Mouse (Mus musculus) neutrophil, adult 5-6 weeks (primary cell): ENCODE measurements around the gene Zc3h15. TPM values are rescaled to one million over a fixed set of nuclear protein-coding genes. Genes with fewer than 3 reads are reported as not detected.
"Not testable (repeated sequence)": the region's sequence is repeated elsewhere in the genome, so short reads cannot be mapped to it uniquely, and the experiment has no call there.

Experiments
- ATAC-seq: fragments of 151-379, 151-347 bp; 2 replicates; pipeline ENCODE4 v1.8.0; 2017; ENCODE audit warnings: mild to moderate bottlenecking, moderate TSS enrichment; ENCODE audit not compliant: insufficient number of reproducible peaks, poor library complexity, low FRiP score, severe bottlenecking; ENCODE audit errors: extremely low read depth
- total RNA-seq: library from RNA; stranded (forward); fragments of 200-1000 nt; gene quantifications from 2 replicates; pipeline ENCODE4 v1.2.3, GENCODE M21; 2017

Gene Zc3h15
- total RNA-seq: 152 and 153 TPM in 2 replicates

DNA sequence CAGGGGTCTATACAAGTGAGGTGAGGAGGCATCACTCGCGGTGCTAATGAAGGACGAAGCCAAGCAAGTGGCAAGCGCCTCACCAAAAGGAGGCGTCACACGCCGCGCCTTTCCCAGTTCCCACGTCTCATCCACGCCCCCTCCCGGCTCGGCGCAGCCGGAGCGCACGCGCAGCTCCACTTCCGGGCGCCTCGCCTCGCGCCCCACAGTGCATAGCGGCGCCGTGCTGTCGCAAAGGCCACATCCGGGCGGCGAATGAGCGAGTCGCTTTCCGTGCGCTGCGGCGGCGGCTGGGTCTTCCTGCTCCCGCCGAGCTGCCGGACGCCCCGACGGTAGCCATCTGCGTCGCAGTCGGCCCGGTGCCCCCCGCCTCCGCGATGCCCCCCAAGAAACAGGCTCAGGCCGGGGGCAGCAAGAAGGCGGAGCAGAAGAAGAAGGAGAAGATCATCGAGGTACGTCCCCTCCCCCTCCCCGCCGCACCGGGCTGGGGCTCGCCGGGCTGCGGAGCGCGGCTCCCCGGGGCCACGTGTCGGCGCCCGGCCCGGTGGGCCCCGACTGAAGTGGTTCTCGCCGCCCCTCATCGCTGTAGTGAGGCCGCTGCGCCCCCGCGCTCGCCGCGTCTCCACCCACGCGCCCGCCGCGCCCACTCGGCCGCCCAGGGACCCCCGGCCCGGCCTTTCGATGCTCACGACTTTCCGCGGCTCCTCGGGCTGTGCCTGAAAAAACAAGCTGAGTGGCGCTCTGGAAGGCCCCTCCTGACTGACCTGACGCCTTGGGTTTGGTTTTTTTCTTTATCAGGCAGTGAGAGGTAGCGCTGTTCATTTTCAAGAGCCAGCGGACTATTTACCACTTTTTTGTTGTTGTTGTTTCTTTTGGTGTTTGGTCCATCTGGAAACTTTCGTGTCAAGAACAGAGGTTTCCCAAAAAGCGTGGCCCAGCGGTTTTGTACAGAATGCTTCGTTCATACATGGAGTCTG, at the start of gene Zc3h15:
Zc3h15 (plus strand) TSS at position 160 of the 977 bp plus-strand sequence.
- ATAC-seq: peak; percentile 98

DNA sequence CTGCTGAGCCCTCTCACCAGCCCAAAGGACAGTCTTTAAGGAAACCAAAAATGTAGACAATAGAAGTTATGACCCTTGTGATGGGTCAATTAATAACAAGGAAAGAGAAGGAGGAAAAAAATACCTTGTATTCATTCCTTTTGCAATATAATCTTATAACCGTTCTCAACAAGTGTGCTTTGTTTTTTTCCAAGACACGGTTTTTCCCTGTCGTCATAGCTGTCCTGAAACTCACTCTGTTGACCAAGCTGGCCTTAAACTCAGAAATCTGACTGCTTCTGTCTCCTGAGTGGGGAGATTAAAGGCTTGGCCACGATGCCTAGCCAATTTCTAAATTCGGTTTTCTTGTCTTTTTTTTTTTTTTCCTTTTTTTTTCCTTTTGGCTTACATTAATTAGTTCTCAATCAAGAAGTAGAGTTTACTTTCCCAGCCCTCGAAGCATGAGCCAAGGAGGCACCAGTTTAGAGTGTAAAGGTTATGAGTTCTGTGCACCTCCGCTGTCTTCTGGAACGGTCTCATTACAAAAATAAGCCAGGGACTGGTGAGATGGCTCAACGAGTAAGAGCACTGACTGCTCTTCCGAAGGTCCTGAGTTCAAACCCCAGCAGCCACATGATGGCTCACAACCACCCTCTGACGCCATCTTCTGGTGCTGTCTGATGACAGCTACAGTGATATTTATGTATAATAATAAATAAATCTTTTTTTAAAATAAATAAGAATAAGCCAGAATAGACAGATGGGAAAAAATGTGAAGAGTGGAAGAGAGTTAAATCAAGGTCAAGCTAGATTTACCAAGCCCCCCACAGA, 23.5 kb upstream of the Zc3h15 start:
- no peak for ATAC-seq

DNA sequence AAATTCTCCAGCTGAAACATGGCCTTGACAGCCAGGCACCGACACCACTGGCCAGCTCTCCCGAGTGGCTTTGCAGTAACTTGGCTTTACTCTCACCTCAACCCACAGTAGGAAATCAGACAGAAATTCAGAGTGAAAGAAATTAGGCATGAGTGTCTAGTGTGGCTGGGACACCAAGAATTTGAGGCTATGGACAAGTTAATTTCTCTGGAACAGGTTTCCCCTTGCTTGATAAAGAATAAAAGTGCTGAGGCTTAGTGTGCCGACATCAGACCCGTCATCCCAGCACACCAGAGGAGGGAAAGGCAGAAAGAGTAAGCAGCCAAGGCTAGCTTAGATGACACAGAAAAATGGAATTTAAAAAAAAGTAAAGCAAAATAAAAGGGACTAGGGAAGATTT, 22.7 kb upstream of the Zc3h15 start:
- no peak for ATAC-seq

DNA sequence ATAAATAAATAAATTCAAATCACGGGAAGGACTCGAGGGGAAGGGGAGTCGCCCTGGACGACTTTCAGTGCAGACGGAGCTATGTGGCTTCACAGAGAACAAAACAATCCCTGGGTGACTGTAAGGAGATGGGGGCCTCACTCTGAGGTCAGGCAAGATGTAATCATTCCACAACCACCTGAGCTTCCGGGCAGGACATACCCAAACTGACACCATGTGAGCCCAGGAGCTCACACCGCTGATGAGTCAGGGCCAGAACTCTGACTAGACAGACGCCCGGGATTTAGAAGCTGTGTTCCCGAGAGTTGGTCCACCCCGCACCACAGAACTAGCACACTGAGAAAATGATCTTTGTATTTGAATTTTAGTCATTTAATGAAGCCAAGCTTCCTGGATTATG, 21.4 kb upstream of the Zc3h15 start:
- no peak for ATAC-seq

DNA sequence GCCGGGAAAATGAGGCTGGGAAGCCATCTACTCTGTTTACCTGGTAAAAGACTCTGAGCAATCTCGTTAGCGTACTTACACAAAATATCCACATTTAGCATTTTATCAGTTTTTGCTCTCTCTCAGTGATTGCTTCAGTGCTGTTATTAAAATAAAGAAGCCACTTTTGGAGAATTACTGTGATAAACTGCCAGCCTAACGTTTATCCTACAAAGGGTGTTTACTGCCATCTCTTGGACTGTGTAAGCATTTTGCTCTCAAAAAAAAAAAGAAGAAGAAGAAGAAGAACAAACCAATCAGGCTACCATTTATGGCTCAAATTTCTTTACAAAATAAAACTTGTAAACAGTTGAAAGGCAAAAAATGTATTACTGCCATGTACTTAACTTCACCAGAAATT, 20.2 kb upstream of the Zc3h15 start:
- ATAC-seq: no peak

DNA sequence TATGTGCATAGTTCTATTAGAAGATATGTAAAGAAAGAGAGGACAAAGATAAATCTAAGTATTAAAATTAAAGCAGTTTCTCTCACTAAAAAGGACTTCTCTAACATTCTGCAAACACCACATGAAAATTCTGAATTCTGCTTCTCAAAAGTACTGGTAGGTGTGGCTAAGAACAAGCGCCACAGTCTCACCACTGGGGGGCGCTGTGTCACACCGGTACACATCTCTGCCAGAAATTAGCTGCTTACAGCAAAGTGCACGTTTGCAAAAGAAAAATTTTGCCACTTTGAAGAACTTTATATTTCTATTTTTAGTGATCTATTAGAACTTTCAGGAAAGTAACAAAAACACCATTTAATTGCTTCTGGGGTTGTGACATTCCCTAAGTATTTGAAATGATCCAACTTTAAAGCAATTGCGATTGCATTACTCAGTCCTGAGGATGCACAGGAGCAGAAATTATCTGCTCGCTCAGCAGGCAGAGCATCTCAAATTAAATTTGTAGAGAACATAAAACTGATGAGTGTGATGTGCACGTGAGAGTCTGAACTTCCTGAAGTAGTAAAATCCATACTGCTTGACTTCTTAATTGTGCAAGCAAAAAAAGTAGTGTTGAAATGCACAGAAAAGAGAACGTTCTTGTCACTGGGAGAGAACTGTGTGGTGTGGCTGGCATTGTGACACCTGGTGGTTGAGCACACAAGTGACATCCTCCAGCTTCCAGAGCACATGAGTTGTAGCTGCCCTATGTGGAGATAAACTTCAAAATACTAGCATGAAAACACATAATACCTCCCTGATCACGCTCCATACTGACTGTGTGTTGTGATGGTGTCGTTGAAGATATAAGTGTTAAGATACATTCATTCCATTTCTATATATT, 18.8 kb upstream of the Zc3h15 start:
- peak; percentile 80; the same call in 1 of the 2 replicates for ATAC-seq

DNA sequence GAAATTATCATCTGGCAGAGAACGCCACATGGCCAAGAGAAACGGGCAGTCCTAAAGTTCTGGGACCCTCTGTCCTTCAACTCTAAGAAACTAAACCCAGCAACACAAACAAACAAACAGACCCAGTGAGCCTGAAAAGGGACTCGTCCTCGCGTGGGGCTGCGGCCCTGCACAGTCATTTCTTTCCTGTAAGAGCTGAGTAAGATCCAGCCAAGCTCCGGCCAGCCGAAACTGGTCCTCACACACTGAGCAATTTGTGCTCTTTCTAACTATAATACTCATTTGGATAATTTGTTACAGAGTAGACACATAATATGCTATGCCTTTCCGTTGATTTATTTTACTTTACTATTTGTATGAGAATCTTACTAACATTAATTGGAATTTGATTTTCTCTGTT, 17.4 kb upstream of the Zc3h15 start:
- ATAC-seq: no peak

DNA sequence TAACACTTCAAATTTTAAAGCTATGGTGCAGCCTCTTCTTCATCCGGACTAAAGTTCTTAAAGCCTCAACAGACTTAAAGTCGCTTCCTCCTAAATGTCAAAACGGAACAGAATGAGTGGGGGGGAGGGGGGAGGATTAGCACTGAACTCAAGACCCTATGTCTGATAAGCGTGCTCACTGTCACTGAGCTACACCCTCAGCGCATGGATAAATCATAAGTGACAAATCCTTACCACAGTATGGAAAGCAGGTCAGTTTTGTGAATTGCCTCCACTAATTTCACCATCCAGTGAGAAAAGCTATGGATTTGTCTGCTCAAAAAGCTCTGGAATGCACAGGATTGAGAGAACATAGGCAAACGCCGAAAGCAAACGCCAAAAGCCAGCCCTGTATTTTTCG, 16.7 kb upstream of the Zc3h15 start:
- no peak for ATAC-seq

DNA sequence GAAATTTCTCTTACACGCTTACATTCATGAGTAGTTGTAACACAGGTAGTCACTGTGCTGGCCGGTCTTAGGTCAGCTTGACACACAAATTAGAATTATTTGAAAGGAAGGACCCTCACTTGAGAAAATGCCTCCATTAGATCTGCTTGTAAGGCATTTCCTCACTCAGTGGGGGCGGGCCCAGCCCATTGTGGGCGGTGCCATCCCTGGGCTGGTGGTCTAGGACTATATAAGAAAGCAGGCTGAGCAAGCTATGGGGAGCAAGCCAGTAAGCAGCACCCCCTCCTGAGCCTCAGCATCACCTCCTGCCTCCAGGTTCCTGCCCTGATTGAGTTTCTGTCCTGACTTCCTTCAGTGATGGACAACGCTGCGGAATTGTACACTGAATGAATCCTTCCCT, 16.3 kb upstream of the Zc3h15 start:
- ATAC-seq: no peak

DNA sequence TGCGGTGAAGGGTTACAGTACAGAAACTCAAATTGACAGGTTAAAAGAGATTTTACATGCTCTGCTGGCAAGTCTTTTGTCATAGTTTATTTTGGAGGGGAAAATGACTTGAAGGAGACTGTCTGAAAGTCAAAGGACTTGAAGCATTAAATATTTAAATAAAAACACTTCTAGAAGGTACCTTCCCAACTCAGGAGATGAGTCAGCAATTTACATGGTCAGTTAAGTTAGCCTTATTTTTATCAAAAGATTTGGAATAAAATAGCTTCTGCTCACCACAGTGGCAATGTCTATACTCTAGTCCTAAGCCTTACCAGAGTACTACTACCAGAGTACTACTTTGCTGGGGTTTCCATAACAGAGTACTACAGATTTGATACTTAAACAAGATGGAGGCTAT, 2.2 kb upstream of the Zc3h15 start:
- ATAC-seq: no peak

DNA sequence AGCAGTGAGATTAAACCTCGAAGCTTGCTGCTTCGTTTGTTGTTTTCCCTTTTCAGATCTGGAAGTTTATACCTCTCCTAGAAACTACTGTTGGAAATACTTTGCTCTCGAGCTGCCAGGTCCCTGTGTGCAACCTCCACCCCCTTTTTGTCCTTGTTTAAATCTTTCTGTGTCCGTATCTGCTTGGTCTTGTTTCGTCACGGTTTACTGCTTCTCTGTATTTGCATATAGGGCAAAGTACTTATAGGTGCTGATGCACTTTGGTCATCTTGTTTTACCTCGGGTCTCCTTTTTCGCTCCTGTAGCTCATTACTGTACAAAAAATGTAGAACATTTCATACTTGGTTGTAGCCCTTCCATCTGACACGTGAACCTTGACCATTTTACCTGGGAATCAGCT, 4.7 kb downstream of the Zc3h15 start:
- ATAC-seq: no peak

DNA sequence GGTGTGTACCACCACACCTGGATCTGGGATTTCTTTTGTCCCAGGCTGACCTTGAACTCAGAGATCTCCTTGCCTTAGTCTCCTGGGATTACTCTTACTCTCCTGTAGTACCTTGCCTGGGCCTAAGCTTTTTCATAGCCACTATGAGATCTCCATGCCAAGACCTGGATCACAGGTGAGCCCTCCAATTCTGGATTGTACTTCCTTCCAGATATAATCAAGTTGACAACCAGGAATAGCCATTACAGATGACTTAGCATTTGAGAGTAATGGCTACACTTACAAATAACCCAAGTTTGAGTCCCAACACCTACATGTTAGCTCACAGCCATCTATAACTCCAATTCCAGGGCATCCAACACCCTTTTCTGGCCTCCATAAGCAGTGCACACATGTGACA, 8.4 kb downstream of the Zc3h15 start:
- no peak for ATAC-seq

DNA sequence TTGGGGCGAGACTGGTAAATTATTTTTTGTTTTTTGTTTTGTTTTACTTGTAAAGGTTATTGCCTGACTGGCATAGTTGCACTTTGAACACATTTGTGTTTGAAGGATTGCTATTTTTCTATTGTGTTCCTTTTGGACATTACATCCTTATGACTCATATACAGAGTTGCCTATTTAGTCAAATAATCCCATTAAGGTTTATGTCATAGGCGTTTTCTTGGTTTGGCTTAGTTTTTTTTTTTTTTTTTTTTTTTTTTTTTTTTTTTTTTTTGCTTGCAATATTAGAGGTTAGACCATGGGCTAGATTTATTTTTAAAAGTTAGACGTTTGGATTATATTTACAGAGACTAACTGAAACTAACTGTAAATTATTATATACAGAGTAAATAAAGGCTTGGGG, 15.0 kb downstream of the Zc3h15 start:
- no peak for ATAC-seq

DNA sequence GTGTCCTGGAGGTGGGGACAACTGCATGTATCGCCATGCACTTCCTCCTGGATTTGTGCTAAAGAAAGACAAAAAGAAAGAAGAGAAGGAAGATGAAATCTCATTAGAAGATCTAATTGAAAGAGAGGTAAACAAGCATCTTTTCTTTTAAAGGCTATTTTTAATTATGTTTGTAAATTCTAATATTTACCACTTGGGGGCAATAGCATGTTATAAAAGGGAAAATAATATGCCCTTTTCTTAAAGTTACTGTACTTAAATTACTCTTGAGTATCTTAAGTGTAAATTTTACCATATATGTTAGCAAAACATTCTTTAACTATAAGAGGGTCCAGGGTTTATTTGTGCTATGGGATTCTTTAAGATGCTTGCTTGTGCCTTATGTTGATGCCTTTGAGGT, 15.9 kb downstream of the Zc3h15 start:
- ATAC-seq: no peak

DNA sequence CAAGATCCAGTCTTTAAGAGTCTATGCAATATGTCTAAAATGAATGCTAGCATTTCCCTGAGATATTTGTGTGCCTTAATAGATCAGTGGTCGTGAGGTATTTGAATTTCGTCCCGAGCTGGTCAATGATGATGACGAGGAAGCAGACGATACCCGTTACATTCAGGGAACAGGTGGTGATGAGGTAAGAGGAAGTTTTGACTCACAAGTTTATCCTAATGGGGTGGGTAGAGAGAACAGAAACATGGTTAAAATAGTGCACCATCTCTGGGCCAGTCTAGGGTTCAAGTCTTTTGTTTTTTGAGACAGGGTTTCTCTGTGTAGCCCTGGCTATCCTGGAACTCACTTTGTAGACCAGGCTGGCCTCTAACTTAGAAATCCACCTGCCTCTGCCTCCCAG, 17.1 kb downstream of the Zc3h15 start:
- ATAC-seq: no peak

DNA sequence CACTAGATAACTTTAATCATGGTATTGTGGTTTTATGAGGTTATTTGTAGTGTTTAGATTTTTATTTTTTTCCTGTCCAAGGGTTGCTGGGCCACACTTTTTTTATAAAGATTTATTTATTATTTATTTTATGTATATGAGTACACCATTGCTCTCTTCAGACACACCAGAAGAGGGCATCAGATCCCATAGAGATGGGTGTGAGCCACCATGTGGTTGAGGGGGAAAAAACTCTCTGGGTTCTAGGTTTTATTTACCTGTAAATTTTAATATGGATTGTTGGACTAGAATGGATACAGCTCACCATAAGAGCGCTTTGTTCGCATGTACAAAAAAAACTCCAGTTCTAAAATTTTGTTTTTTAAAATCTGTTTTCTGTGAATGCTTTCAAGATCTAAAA, 20.8 kb downstream of the Zc3h15 start:
- not testable (repeated sequence) for ATAC-seq

DNA sequence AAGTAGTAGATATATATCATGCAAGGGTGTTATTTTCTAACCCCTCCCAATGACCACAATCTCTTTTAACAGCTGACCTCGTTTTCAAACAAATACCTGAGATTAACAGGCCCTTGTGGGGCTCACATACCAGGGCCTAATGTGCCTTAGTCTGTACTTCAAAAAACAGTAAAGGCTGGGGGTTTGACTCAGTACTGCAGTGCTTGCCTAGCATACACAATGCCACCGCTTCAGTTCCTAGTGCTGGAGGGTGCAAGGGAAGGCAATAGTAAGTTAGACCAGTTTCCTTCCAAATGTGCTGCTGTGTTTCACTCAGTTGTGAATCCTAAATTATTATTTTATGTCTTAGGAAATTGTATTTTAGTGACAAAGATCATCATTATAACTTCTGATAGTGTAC, 23.2 kb downstream of the Zc3h15 start:
- no peak for ATAC-seq

DNA sequence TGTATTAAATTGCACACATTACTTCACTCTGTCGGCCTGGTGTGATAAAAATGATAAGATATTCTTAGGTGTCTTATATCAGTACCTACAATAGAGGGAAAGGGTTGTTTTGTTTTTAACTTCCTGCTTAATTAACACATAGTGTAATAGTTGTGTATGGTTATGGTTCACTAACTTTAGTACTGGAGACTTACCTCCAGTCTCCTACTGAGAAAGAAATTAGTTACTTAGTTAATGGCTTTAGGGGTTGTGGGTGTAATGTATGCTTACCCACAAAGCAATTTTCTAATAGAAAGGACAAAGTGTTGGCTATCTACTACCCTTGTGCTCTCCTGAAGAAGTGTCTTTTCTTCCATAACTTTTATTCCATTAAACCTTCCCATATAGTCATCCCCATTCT, 23.8 kb downstream of the Zc3h15 start:
- ATAC-seq: no peak

DNA sequence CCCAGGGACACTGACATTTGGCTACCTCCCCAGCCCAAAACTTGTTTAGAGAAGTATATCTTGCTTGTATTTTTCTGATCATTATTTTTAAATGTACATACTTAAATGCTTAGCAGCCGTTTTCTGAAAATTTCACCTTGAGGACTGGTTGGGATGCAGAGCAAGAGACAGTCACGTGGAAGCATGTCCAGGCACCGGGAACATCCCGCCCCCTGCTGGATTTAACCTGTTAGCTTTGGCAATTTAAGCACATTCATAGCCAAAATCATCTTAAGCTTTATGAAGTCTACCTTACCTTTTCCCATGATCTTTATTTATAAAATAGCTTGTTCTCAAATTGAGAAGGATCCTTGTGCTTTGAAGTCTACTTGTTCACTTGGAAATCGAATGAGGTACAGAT, 25.8 kb downstream of the Zc3h15 start:
- ATAC-seq: no peak
